Mouse (Mus musculus) heart, adult 8-10 months (tissue): ENCODE measurements around the gene Pcif1. TPM values are rescaled to one million over a fixed set of nuclear protein-coding genes. Genes with fewer than 3 reads are reported as not detected.
"Not testable (repeated sequence)": the region's sequence is repeated elsewhere in the genome, so short reads cannot be mapped to it uniquely, and the experiment has no call there.

ENCODE experiments used
- DNase-seq: peaks from one replicate; pipeline ENCODE4 v3.0.0; 2022; ENCODE audit warnings: low spot score
- total RNA-seq, 4 experiments: library from RNA; stranded (reverse); gene quantifications; 2 replicates each; pipeline ENCODE4 v1.2.4; 2022

Gene Pcif1
- total RNA-seq, result 10 to 100 TPM; 23.3 to 34.7 (median 33.0) TPM

GRCm38 (mm10) chr2:164879228-164879567 is at the start of gene Pcif1:
TSS of gene Pcif1 (plus strand) at chr2:164879304.
- DNase-seq, result peak; percentile 89

- DNase-seq, result no peak
Measured at GRCm38 (mm10) chr2:164831029-164831428, 48.1 kb upstream of the Pcif1 start.

DNA sequence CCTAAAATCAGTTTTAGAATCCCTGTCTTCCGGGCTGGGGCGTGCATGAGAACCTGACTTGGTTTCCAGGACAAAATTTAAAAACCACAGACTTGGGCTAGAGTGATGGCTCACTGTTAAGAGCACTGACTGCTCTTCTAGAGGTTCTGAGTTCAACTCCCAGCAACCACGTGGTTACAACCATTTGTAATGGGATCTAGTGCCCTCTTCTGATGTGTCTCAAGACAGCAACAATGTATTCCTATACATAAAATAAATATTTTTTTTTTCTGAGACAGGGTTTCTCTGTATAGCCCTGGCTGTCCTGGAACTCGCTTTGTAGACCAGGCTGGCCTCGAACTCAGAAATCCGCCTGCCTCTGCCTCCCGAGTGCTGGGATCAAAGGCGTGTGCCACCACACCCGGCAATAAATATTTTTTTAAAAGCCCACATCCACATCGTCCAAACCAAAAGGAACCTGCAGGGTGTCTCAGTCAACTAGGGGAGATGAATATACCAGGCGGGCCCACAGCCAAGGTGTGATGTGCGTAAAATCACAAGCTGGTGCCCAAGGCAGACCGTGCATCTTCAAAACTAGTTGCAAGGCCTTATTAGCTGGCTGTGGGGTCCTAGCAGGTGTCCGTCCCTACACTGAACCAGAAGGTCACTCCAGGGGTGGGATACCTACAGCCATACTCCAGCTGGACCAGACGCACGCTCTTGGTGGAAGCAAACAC is 46.9 kb upstream of the Pcif1 start:
- no peak for DNase-seq

DNA sequence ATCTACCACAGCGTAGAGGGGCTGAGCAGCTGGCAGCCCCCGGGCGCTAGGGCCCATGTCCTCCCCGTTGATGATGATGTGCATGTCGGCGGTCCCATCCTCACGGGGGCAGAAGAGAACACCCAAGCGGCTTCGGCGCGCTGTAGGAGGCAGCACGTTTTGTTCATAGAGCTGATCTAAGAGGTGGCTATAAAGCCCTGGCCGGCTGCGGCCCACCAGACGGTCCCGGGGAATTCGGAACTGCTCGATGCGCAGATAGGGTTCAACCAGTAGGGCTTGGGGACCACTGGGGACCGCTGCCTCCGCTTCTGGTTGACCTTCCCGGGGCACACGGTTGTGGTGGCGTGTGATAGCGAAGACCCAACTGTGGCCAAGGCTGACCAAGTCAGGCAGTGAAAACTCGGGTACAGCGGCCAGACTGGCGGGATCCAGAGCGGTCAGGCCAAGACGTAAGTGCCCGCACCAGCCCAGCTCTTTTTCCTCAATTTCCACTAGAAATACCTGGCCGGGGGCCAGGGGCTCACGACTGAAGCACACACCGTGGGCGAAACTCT is 46.3 kb upstream of the Pcif1 start, which contains the start of gene Ctsa:
Gene Ctsa (plus strand): TSS at position 126 of the 554 bp plus-strand sequence.
- peak; percentile 81 for DNase-seq

DNA sequence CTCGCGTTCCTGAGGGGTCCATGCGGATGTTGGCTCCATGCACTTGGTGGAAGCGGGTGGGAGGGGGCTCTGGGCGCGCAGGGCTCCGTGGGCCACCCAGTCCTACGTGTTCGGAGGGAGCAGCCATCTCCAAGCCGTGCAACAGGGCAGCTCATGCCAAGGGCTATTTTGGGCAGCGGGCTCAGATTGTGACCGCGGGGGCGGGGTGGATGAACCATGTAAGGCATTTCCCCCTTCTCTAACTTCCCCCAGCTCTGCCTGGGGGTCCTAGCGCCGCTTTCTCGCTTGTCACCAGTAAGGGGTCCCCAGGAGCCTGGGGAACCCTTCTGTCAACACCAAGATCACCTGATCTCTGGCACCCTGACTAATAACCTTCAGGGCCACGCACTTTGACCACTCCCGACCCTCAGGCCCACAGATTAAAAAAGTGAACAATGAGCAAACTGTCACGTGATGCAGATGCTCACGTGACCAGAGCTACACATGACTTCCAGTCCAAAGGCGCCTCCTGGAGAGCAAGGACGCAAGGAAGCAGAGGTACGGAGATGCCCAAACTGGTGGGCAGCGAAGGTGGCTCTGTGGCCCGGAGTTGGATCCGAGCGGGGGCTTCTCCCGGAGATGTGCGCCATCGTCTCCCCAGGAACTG is 45.7 kb upstream of the Pcif1 start, which contains the start of gene Neurl2:
Gene Neurl2 (minus strand): TSS at position 143 of the 646 bp plus-strand sequence.
- peak; percentile 90 for DNase-seq

DNA sequence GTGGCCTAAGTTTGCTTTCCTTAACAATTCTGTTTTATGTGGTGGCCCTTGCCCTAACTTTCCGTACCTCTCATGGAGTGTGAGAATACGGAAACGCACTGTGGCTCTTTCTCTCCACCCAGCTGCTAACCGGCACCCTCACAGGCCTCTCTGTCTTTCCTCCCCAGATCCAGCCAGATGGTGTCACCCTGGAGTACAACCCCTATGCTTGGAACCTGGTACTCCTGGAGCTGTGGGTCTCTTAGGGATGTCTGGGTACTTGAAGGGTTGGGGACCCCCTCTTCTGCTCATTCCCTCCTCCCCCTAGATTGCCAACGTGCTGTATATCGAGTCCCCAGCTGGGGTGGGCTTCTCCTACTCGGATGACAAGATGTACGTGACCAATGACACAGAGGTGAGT is 44.6 kb upstream of the Pcif1 start:
- DNase-seq, result no peak

- DNase-seq, result no peak
Measured at GRCm38 (mm10) chr2:164835164-164835563, 43.9 kb upstream of the Pcif1 start.

DNA sequence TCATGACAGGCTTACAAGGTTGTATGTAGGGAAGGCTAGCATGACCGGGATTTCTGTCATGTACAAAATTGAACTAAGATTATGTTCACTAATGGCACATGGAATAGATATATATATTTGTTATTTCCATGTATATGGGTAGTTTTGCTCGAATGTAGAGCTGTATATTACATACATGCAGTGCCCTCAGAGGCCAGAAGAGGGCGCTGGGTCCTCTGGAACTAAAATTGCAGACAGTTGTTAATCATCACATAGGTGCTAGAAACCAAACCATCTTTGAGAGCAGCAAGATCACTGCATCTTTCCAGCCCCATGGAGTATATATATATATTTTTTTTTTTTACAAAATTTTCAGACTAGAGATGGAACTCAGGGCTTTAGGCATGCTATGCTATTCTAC is 33.3 kb upstream of the Pcif1 start:
- no peak for DNase-seq

DNA sequence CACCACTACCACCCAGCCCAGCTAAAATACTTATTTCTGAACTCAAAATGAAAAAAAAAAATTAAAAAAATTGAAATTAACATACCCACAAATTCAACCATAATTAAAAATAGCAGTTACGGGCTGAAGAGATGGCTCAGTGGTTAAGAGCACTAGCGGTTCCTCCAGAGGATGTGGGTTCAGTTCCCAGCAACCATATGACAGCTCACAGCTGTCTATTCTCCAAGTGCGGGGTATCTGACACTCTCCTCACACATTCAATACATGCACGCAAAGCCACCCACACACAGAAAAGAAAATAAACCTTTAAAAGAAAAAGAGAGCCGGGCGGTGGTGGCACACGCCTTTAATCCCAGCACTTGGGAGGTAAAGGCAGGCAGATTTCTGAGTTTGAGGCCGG is 29.0 kb upstream of the Pcif1 start:
- no peak for DNase-seq

GRCm38 (mm10) chr2:164855572-164855971 is 23.5 kb upstream of the Pcif1 start:
- DNase-seq, result not testable (repeated sequence)

GRCm38 (mm10) chr2:164856309-164857100 is 22.6 kb upstream of the Pcif1 start:
- DNase-seq, result no peak

- DNase-seq, result no peak
Measured at GRCm38 (mm10) chr2:164857101-164857821, 21.8 kb upstream of the Pcif1 start, which contains the start of gene Pltp. TSS of gene Pltp (minus strand) at chr2:164857711.

DNA sequence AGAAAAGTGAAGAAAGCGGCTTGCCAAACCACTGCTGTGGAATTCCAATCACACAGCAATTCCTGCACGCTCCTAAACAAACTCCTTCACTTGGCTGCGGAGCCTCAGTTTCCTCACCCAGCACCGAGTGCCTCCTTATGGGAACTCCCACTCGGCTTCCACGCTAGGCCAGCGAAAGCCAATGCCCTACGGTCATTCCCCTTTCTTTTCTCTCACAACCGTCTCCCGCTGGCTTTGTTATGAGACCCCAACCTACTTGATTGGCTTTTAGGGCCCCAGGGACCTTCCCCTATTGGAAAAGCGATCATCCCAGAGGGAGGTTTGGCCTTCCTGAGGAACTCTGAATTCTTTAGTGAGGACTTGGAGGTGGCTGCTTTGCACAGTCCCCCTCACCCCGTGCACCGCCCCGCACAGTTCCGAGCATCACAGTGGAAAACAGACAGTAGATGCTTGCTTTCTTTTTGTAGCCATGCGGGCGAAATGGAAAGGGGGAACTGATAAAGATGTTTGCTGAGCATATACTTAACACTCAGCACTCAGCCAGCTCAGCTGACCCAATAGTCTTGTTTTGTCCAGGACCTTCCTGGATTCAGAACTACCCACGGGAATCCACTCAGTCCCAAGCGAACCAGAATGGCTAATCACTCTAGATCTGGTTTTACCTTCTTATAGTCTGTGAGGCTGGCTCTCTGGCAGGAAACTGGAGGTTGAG is 21.1 kb upstream of the Pcif1 start:
- no peak for DNase-seq

DNA sequence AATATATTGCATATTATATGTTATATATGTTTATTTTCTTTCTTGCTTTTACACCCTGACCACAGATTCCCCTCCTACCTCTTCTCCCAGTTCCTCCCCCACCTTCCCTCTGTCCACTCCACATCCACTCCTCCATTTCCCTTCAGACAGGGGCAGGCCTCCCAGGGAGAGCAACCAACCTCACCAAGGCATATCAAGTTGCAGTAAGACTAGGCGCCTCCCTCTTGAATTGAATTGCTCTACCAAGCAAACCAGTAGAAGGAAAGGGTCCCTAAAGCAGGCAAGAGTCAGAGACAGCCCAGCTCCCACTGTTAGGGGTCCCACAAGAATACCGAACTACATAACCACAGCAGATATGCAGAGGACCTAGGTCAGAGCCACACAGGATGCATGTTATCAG is 19.9 kb upstream of the Pcif1 start:
- no peak for DNase-seq

DNA sequence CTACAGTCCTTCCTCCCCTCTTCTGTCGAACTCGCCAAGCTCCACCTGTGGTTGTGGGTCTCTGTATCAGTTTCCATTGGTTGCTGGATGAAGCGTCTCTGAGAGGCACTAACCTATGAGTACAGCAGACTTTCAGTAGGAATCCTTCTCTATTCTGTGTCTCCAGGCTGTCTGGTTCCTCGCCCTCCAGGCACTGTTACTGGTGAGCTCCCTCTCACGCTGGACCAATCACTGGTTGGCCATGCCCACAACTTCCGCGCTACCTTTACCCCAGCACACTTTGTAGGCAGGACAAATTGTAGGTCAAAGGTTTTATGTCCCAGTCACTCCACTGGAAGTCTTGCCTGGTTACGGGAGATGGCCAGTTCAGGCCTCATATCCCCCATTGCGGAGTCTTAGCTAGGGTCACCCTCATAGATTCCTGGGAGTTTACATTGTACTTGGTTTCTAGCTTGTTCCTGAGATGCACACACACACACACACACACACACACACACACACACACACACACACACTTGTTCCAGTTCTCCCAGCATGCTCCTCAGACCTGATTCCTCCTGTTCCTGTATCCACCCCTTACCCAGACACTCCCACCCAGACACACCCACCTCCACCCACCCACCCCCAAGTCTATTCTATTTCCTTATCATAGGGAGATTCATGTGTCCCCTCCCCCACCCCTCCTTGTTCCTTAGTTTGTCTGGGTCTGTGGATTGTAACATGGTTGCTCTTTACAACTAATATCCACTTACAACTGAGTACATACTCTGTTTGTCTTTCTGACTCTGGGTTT is 19.3 kb upstream of the Pcif1 start:
- no peak for DNase-seq

DNA sequence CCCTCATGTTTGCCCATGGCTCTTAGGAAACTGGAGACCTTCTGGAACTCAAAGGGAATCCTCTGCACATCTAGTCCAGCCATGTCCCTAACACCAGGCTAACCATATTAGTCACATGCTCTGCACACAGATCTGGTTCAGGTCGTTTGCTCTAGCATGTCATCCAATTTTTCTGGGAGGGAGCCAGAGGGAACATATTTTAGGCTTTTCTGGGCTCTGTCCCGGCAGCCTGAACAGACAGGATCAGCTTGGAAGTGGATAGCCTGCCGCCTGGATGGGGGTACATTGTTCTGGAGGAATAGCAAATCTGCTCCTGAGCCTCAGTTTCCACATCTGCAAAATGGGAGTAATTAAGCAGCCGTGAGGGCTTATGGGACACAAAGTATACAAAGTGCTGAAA is 18.0 kb upstream of the Pcif1 start:
- no peak for DNase-seq

GRCm38 (mm10) chr2:164862179-164862861 is 16.8 kb upstream of the Pcif1 start:
- peak; percentile 69 for DNase-seq

DNA sequence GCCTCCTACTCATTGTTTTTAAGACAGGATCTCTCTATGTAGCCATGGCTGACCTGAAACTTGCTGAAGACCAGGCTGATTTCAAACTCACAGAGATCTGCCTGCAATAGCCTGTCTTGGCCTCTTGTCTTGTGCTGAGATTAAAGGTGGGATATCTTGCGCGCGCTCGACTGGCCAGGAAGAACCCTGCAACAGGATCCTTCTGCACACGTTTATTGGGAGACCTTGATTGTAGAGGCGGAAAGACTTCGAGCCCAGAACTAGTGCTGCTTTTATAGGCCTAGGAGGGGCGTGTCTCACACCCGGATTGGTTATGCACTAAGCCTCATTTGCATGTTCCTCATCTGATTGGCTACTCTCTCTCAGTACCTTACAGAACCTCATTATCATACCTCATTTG is 15.7 kb upstream of the Pcif1 start:
- DNase-seq, result not testable (repeated sequence)

- no peak for DNase-seq
Measured at GRCm38 (mm10) chr2:164864593-164864992, 14.5 kb upstream of the Pcif1 start.
